Mouse (Mus musculus) lung, embryonic 14.5 days (tissue): ENCODE data around the gene Kcnv2. TPM values are rescaled to one million over a fixed set of nuclear protein-coding genes. Genes with fewer than 3 reads are reported as not detected.

Experiments
- ATAC-seq: fragments of 200-750 bp; cut with Nextera tagmentation; 2 replicates; pipeline ENCODE4 v1.8.0; 2017; ENCODE audit warnings: mild to moderate bottlenecking, moderate TSS enrichment, moderate library complexity; ENCODE audit not compliant: insufficient read depth
- DNase-seq: peaks from one replicate; pipeline ENCODE4 v3.0.0-alpha.2; 2015
- H3K27ac ChIP-seq: fragments of 300-500 bp; sonication (generic); 2 replicates; pipeline ENCODE4 v1.5.1; 2014; ENCODE audit warnings: low read depth, mild to moderate bottlenecking, moderate library complexity
- H3K27me3 ChIP-seq: fragments of 300-500 bp; sonication (generic); 2 replicates; pipeline ENCODE4 v1.6.1; 2014; ENCODE audit warnings: low read length, control low read depth; ENCODE audit not compliant: insufficient read depth
- H3K36me3 ChIP-seq: fragments of 300-500 bp; sonication (generic); 2 replicates; pipeline ENCODE4 v1.6.1; 2014; ENCODE audit warnings: control low read depth; ENCODE audit not compliant: insufficient read depth
- H3K4me1 ChIP-seq: fragments of 300-500 bp; sonication (generic); 2 replicates; pipeline ENCODE4 v1.6.1; 2014; ENCODE audit warnings: antibody characterized with exemption, control low read depth; ENCODE audit not compliant: insufficient read depth
- H3K4me2 ChIP-seq: fragments of 300-500 bp; sonication (generic); 2 replicates; pipeline ENCODE4 v1.6.1; 2014; ENCODE audit warnings: mild to moderate bottlenecking
- H3K4me3 ChIP-seq: fragments of 300-500 bp; sonication (generic); 2 replicates; pipeline ENCODE4 v1.5.1; 2014; ENCODE audit warnings: low read depth, low read length
- H3K9ac ChIP-seq: fragments of 300-500 bp; sonication (generic); 2 replicates; pipeline ENCODE4 v1.6.1; 2014
- H3K9me3 ChIP-seq: fragments of 300-500 bp; sonication (generic); 2 replicates; pipeline ENCODE4 v1.6.1; 2016; ENCODE audit warnings: low read depth, low read length, control low read depth
- CTCF ChIP-seq: IDR thresholded peaks from 2 replicates; pipeline ENCODE4 v1.5.1; 2016; ENCODE audit warnings: antibody characterized with exemption, low read depth
- WGBS: fragments of 180-500 bp; shearing (Covaris S2); extraction: QIAGEN DNeasy Blood & Tissue Kit; methylation state at CpG from one replicate; pipeline ENCODE4 v1.1.7; 2014; 5-methylcytosine and 5-hydroxymethylcytosine counted together
- polyA plus RNA-seq: library from polyadenylated mRNA; unstranded; fragments of >200 nt; fragmentation: Nextera tagmentation; extraction: Ambion mirVana; gene quantifications from 2 replicates; pipeline ENCODE4 v1.2.1, GENCODE M21; 2014

The Kcnv2 gene
- polyA plus RNA-seq, 1 experiment from 2014 or later, result not detected

GRCm38 (mm10) chr19:27328644-27329043 is 6.3 kb downstream of the Kcnv2 start:
- no peak overlapping the region for H3K9ac ChIP-seq
- H3K9me3 ChIP-seq, result no peaks in the 10 kb centered on the region
- ATAC-seq (no peak), DNase-seq (peak; percentile 70)
- H3K4me2 ChIP-seq, result no peak overlapping the region
- peaks cover 10% of the 10 kb centered on the region; the same call in 1 of the 2 replicates for H3K4me1 ChIP-seq
- no peak for TF ChIP-seq CTCF
- H3K27ac ChIP-seq, result no peak overlapping the region
- no peak overlapping the region for H3K4me3 ChIP-seq
- WGBS, result 68% methylated on average over 4 of the region's 4 CpGs
- H3K27me3 ChIP-seq, result no peaks in the 10 kb centered on the region
- H3K36me3 ChIP-seq, result no peaks in the 10 kb centered on the region

GRCm38 (mm10) chr19:27332207-27332794 is 9.9 kb downstream of the Kcnv2 start:
- DNase-seq (peak; percentile 45), ATAC-seq (peak; percentile 43; the same call in 1 of the 2 replicates)
- Histone ChIP-seq H3K9me3 (no peaks in the 10 kb centered on the region), H3K9ac (no peak overlapping the region), H3K4me1 (peaks cover 10% of the 10 kb centered on the region; the same call in 1 of the 2 replicates), H3K27ac (no peak overlapping the region), H3K4me3 (no peak overlapping the region), H3K27me3 (no peaks in the 10 kb centered on the region), H3K4me2 (no peak overlapping the region), H3K36me3 (no peaks in the 10 kb centered on the region)
- TF ChIP-seq CTCF, result peak; percentile 47
- 57% methylated on average over 6 of the region's 6 CpGs for WGBS

GRCm38 (mm10) chr19:27336126-27336917 is 13.9 kb downstream of the Kcnv2 start:
- H3K27me3 ChIP-seq, result no peaks in the 10 kb centered on the region
- H3K4me1 ChIP-seq, result 0 out of 2 replicates have a peak, but pooled peaks cover 5% of the 10 kb centered on the region
- no peak overlapping the region for H3K9ac ChIP-seq
- no peak overlapping the region for H3K4me3 ChIP-seq
- DNase-seq, result peak; percentile 41
- H3K4me2 ChIP-seq, result no peak overlapping the region
- no peak for ATAC-seq
- WGBS, result 68% methylated on average over 4 of the region's 4 CpGs
- H3K36me3 ChIP-seq, result no peaks in the 10 kb centered on the region
- H3K9me3 ChIP-seq, result no peaks in the 10 kb centered on the region
- no peak overlapping the region for H3K27ac ChIP-seq
- TF ChIP-seq CTCF, result no peak

- no peak for ATAC-seq
- TF ChIP-seq CTCF, result no peak
- 48% methylated on average over 1 of the region's 1 CpGs for WGBS
Observed at GRCm38 (mm10) chr19:27346501-27346900, 24.1 kb downstream of the Kcnv2 start.

GRCm38 (mm10) chr19:27351700-27352099 is 29.3 kb downstream of the Kcnv2 start:
- no peaks in the 10 kb centered on the region for H3K4me1 ChIP-seq
- no peak overlapping the region for H3K27ac ChIP-seq
- DNase-seq (peak; percentile 51), ATAC-seq (no peak)
- no peak overlapping the region for H3K9ac ChIP-seq
- no peaks in the 10 kb centered on the region for H3K36me3 ChIP-seq
- WGBS, result 30% methylated on average over 6 of the region's 6 CpGs
- H3K27me3 ChIP-seq, result no peaks in the 10 kb centered on the region
- H3K9me3 ChIP-seq, result no peaks in the 10 kb centered on the region
- no peak overlapping the region for H3K4me2 ChIP-seq
- H3K4me3 ChIP-seq, result no peak overlapping the region
- no peak for TF ChIP-seq CTCF

More at GRCm38 (mm10) chr19:27346501-27346900, 24.1 kb downstream of the Kcnv2 start:
- Histone ChIP-seq H3K9me3 (no peaks in the 10 kb centered on the region; the same call in 1 of the 2 replicates), H3K9ac (no peak overlapping the region), H3K27ac (no peak overlapping the region), H3K4me2 (no peak overlapping the region), H3K4me1 (no peaks in the 10 kb centered on the region), H3K4me3 (no peak overlapping the region), H3K27me3 (no peaks in the 10 kb centered on the region), H3K36me3 (no peaks in the 10 kb centered on the region)
- peak; percentile 61 for DNase-seq

GRCm38 (mm10) chr19:27360381-27360780 is 38.0 kb downstream of the Kcnv2 start:
- ATAC-seq (no peak), DNase-seq (no peak)
- Histone ChIP-seq H3K27me3 (no peaks in the 10 kb centered on the region), H3K9ac (no peak overlapping the region), H3K27ac (no peak overlapping the region), H3K4me2 (no peak overlapping the region), H3K36me3 (no peaks in the 10 kb centered on the region), H3K4me3 (no peak overlapping the region), H3K4me1 (peaks cover 6% of the 10 kb centered on the region; the same call in 1 of the 2 replicates), H3K9me3 (no peaks in the 10 kb centered on the region)
- no peak for TF ChIP-seq CTCF

GRCm38 (mm10) chr19:27363891-27364290 is 41.5 kb downstream of the Kcnv2 start:
- H3K4me1 ChIP-seq, result peaks cover 6% of the 10 kb centered on the region; the same call in 1 of the 2 replicates
- H3K27ac ChIP-seq, result no peak overlapping the region
- H3K27me3 ChIP-seq, result no peaks in the 10 kb centered on the region
- peak overlapping the region; percentile 56 for H3K4me2 ChIP-seq
- peak; percentile 12 for DNase-seq
- no peak overlapping the region; the same call in 1 of the 2 replicates for H3K9ac ChIP-seq
- no peak overlapping the region for H3K4me3 ChIP-seq
- ATAC-seq, result no peak
- 33% methylated on average over 4 of the region's 4 CpGs for WGBS
- no peaks in the 10 kb centered on the region for H3K9me3 ChIP-seq
- TF ChIP-seq CTCF, result no peak
- H3K36me3 ChIP-seq, result no peaks in the 10 kb centered on the region
